Mouse (Mus musculus) kidney, adult 10 weeks (tissue): ENCODE results near the gene Ppfibp1. TPM values are rescaled to one million over a fixed set of nuclear protein-coding genes. Genes with fewer than 3 reads are reported as not detected.

Experiments used
- polyA plus RNA-seq: library from polyadenylated mRNA; stranded (reverse); fragments of 350-450 nt; fragmentation: Illumina TruSeq; extraction: RNeasy Lipid Tissue Mini Kit (QIAGEN cat#74804); gene quantifications from one replicate; pipeline ENCODE4 v1.2.3, GENCODE M21; 2014; ENCODE audit warnings: low read depth, low replicate concordance

Ppfibp1 gene
- polyA plus RNA-seq: 78.0 TPM

DNA sequence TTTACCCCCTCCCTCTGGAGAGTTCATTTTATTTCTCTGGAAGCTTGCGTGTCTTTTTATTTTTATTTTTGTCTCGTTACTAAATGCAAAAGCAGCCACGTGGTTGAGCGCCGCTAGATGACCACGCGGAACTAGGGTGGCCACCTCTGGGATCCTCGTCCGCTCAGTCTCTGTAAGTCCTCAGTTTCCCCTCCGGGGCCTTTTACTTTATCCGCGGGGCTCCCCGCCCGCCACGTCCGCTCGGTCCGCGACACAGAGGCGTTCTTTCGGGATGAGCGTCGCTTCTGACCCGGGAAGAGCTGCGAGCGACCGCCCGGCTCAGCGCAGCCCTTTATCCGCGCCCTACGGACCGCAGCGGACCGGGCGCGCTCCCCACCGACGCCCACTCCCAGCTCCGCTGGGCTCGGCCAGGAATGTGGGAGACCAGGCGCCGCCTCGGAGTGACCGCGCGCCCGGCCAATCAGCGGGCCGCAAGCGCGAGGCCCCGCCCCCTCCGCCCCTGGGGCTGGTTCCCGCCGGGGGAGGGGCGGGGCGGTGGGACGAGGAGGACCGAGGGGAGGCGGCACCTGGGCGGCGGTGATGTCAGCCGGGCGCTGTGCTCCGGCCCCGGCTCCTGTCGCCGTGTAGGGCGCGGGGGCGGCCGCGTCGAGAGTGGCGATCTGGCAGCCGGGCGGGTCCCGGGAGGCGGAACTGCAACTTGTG, at the start of gene Ppfibp1:
Ppfibp1 (plus strand) TSS at position 530 of the 702 bp plus-strand sequence.

GRCm38 (mm10) chr6:146850050-146850449, 38.2 kb upstream of the Ppfibp1 start, which contains the start of gene Smco2:
Gene Smco2, plus strand, starts transcription at chr6:146850104.

DNA sequence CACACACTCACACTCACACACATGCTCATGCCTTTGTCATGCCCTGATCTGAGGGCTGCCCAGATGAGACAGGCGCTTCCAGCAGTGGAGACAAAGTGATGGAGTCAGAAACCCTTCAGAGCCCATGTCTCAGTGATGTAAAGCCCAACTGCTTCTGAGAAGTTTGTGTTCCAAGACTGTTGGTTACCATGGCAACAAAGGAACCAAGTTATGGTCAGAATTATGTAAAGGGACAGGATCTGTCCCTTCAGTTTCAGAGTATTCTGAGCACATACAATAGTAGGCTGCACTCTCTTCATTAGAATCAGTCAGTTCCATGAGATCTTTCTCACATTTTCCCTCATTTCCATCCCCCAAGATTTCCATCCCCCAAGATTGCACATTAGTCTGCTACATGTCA, 66.0 kb downstream of the Ppfibp1 start, which contains the start of gene 1700034J05Rik:
1700034J05Rik (minus strand) TSS at position 165 of the 400 bp plus-strand sequence.

GRCm38 (mm10) chr6:147032303-147032925, 144.1 kb downstream of the Ppfibp1 start, which contains the start of gene Rep15:
Gene Rep15, plus strand, starts transcription at chr6:147032584.

DNA sequence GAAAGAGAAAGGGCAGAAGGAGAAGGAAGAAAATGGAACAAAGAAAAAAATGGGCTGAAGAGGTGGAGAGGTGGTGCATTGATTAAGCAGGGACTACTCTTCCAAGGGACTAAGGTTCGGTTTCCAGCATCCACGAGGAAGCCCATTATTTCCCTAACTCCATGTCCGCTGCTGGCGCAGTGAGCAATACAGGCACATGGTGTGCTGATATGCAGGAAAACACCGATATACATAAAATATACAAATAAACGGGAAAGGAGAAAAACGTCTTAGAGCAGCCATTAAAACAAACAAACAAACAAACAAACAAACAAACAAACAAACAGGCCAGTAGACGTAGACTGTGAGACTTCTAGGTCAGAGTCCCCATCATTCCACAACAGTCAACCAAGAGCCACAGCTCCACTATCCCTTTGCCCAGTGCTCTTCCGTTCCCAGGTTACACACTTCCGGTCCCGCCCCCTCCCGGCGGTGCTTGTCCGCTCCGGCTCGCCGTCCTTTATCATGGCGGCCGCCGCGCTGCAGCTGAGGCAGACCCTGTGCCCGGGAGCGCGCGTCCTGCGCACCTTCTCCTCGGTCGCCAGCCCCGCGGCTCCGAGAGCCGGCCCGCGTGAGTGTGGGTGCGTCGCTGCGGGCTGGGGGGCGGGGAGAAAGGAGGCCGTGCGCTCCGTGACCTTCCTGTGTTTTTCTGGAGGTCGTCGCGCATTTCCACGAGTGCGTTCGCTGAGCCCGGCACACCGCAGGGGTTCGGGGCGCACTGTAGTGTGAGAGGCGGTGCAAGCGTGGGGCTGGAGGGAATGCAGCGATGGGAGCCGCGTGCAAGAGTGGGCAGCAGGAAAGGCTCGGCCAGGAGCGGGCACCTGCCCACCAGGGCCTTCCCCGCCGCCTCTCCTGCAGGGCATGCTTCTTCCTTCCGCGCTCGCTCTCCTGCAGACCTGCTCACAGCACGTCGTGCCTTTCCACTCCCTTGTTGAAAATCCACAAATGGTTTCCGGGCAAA, 154.3 kb downstream of the Ppfibp1 start, which contains the start of gene Mrps35:
Mrps35 (plus strand) TSS at position 474 of the 1,000 bp plus-strand sequence.

Other genes with a start within 250 kb of the Ppfibp1 start
- gene Med21, start 245.9 kb upstream of the Ppfibp1 start, polyA plus RNA-seq: 262 TPM
- gene Tm7sf3, start 245.7 kb upstream of the Ppfibp1 start, polyA plus RNA-seq: 56.0 TPM
- gene Stk38l, start 163.5 kb upstream of the Ppfibp1 start, polyA plus RNA-seq: 22.9 TPM
- 1.1 TPM for gene Arntl2, start 92.4 kb upstream of the Ppfibp1 start, polyA plus RNA-seq
- not detected for gene Smco2, start 38.4 kb upstream of the Ppfibp1 start, polyA plus RNA-seq
- gene 1700034J05Rik, start 65.9 kb downstream of the Ppfibp1 start, polyA plus RNA-seq: not detected
- 1.5 TPM for gene Rep15, start 144.1 kb downstream of the Ppfibp1 start, polyA plus RNA-seq
- gene Mrps35, start 154.3 kb downstream of the Ppfibp1 start, polyA plus RNA-seq: 38.2 TPM
- gene Mansc4, start 198.5 kb downstream of the Ppfibp1 start, polyA plus RNA-seq: 4.9 TPM
- gene Klhl42, start 202.9 kb downstream of the Ppfibp1 start, polyA plus RNA-seq: 22.6 TPM